Mouse (Mus musculus) bone marrow, adult 2 months (tissue): Measurements from ENCODE around the gene Dguok.

Experiments
- CTCF ChIP-seq: fragments of 200-500 bp; IDR thresholded peaks from 2 replicates; pipeline ENCODE4 v1.5.1; 2011; ENCODE audit warnings: low read length, control low read depth; ENCODE audit not compliant: control insufficient read depth, insufficient read depth
- POLR2A ChIP-seq: fragments of 200-500 bp; IDR thresholded peaks from 2 replicates; pipeline ENCODE4 v1.6.1; 2011; ENCODE audit warnings: low read depth, mild to moderate bottlenecking, control low read depth, low read length, borderline replicate concordance; ENCODE audit not compliant: control insufficient read depth

- TF ChIP-seq POLR2A (no peak), CTCF (no peak)
Observed at GRCm38 (mm10) chr6:83488200-83488599, 18.6 kb downstream of the Dguok start.
